Mouse (Mus musculus) brain, embryonic 18.5 days (tissue): ENCODE results near the gene Ccr10.
"Not testable (repeated sequence)": the region's sequence is repeated elsewhere in the genome, so short reads cannot be mapped to it uniquely, and the experiment has no call there.

ENCODE experiments used
- DNase-seq: peaks from one replicate; pipeline ENCODE4 v3.0.0-alpha.2; 2012; ENCODE audit warnings: low read depth, low spot score

The Ccr10 gene

GRCm38 (mm10) chr11:101125008-101125407 is 50.2 kb downstream of the Ccr10 start:
- not testable (repeated sequence) for DNase-seq

GRCm38 (mm10) chr11:101124494-101124893 is 50.7 kb downstream of the Ccr10 start:
- not testable (repeated sequence) for DNase-seq
